Mouse (Mus musculus) cortical plate, adult 2 months (tissue): Measurements from ENCODE around the gene Pde4c.

ENCODE experiments used
- CTCF ChIP-seq: fragments of 200-500 bp; IDR thresholded peaks from 2 replicates; pipeline ENCODE4 v1.5.1; 2011; ENCODE audit warnings: mild to moderate bottlenecking, control low read depth, low read length; ENCODE audit not compliant: insufficient read depth; ENCODE audit errors: extremely low read depth
- POLR2A ChIP-seq: fragments of 200-500 bp; IDR thresholded peaks from 2 replicates; pipeline ENCODE4 v1.6.1; 2011; ENCODE audit warnings: mild to moderate bottlenecking, low read length, control low read depth; ENCODE audit not compliant: insufficient read depth; ENCODE audit errors: extremely low read depth

- TF ChIP-seq CTCF (no peak), POLR2A (no peak)
Measured at GRCm38 (mm10) chr8:70775851-70776495, 52.5 kb downstream of the Pde4c start.
